Mouse (Mus musculus) telencephalon, adult 2 months (tissue): Measurements from ENCODE around the gene Elmod1.

Experiments used
- DNase-seq: peaks from one replicate; pipeline ENCODE4 v3.0.0-alpha.2; 2011; ENCODE audit warnings: low read depth, low spot score

Elmod1 gene

GRCm38 (mm10) chr9:53910331-53910730 lies 64.8 kb downstream of the Elmod1 start:
- peak; percentile 60 for DNase-seq

GRCm38 (mm10) chr9:53906798-53907197 lies 68.3 kb downstream of the Elmod1 start:
- DNase-seq = no peak

GRCm38 (mm10) chr9:53905418-53905817 lies 69.7 kb downstream of the Elmod1 start:
- no peak for DNase-seq

- peak; percentile 54 for DNase-seq
Measured at GRCm38 (mm10) chr9:53903215-53903842, 71.8 kb downstream of the Elmod1 start.

- DNase-seq = peak; percentile 41
Measured at GRCm38 (mm10) chr9:53899836-53900235, 75.3 kb downstream of the Elmod1 start.

- no peak for DNase-seq
Measured at GRCm38 (mm10) chr9:53895827-53896226, 79.3 kb downstream of the Elmod1 start.

- no peak for DNase-seq
Measured at GRCm38 (mm10) chr9:53890075-53890474, 85.0 kb downstream of the Elmod1 start.

GRCm38 (mm10) chr9:53883588-53884280 lies 91.4 kb downstream of the Elmod1 start:
- DNase-seq = no peak

GRCm38 (mm10) chr9:53877423-53877822 lies 97.7 kb downstream of the Elmod1 start:
- no peak for DNase-seq

GRCm38 (mm10) chr9:53873239-53873638 lies 101.9 kb downstream of the Elmod1 start:
- DNase-seq = peak; percentile 50
